Mouse (Mus musculus) E14TG2a.4 (cell line): ENCODE results near the gene Mcur1.

ENCODE experiments used
- CTCF ChIP-seq: conservative IDR thresholded peaks from 2 replicates; pipeline ENCODE4 v1.5.1; 2014; ENCODE audit warnings: low read length
- NANOG ChIP-seq: IDR thresholded peaks from 2 replicates; pipeline ENCODE4 v1.6.1; 2014; ENCODE audit warnings: borderline replicate concordance, low read length, mixed read lengths
- POU5F1 ChIP-seq: IDR thresholded peaks from 2 replicates; pipeline ENCODE4 v1.6.1; 2014; ENCODE audit warnings: low read length, borderline replicate concordance

DNA sequence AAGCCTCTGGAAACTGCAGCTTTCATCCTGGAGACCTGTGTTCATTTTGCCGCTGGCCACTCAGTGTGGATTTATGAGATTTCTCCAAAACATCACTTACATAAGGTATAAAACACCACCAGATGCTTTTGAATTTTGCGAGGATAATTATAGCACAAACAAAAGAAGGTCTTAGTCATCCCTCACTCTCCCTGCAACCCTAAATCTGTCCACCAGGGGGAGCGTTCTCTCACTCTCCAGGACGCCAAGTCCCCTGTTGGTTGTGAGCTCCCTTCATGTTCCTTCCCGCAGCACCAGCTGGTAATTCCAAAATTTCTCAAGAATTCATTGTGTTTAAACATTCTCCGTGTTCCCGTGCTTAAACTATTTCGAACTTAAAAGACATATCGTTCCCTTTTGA lies 5.4 kb upstream of the Mcur1 start:
- TF ChIP-seq CTCF (peak; percentile 39), NANOG (no peak), POU5F1 (no peak)
